Mouse (Mus musculus): ENCODE data around the gene Plxna4.

DNA sequence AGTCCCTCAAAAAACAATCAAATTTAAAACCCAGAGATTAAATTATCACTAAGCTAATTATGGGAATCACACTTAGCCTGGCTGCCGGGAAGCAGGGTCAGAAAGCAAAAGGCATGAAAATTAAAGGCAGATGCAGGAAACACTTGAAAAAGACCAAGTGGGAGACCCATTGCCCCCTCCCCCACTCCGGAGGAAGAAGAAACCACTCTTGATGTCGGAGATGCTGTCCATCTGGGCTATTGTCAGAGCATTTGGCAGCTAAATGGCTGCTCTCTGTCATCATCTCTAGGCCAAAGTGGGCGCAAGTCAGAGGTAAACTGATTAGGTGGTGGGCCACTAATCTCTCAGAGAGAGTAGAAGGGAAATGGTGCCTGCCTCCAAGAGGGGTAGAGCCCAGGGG, 105.5 kb downstream of the Plxna4 start:
- TF ChIP-seq POLR2A (IDR thresholded peaks at IDR 0.05; ENCODE audit: low read depth, low read length) (no peak), CTCF (IDR thresholded peaks at IDR 0.05; ENCODE audit: extremely low read depth, insufficient read length, insufficient replicate concordance, low read depth, low read length) (no peak)
